Mouse (Mus musculus): ENCODE measurements around the gene Cracr2b.

DNA sequence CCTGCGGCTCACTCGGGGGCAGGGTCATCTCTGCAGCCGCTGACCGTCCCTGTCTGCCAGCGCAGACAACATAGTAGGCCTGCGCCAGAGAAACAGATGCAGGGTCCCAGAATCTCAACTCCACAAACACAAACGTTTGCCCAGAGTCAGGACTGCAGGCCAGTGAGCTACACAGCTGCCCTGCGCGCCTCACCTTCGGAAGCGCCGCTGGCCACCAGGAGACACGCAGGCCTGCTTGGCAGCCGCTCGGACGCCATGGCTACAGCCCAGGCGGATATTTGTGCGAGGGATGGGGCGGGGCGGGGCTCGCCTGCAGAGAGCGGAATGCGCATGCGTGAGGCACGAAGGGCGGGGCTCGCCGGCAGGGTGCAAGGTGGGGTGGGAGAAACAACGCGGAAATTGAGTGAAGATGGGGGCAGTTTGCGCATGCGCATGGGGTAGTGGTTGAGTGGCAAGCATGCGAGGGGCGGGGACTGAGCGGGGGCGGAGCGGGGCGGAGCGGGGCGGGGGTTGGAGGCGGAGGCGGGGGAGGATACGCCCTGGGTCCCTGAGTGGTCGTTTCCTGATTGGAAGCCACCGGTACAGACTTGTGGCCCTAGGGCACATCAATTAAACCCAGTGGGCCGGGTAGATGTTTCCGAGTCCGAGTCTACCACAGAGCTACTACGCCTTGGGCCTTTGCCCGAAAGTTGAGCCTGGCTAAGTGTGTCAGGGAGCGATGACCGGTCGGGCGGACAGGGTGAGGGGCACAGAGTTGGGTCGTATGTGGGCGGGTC, 46.9 kb upstream of the Cracr2b start, which contains the start of gene Gatd1:
- peak; percentile 45 for TF ChIP-seq CTCF (IDR thresholded peaks at IDR 0.05; ENCODE audit: low read depth)
- peak; percentile 75; the same call in 1 of the 2 replicates for TF ChIP-seq EP300 (IDR thresholded peaks at IDR 0.05; ENCODE audit: low read depth)
